Mouse (Mus musculus): ENCODE measurements around the gene Miox. TPM values are rescaled to one million over a fixed set of nuclear protein-coding genes. Genes with fewer than 3 reads are reported as not detected.
A peak's percentile ranks its signal among the peaks of the same experiment; 100 is the strongest.

The Miox gene
- polyA plus RNA-seq, 1 experiment from 2014 or later: not detected

- peaks cover 95% of the 10 kb centered on the region for H3K36me3 ChIP-seq
- 92% methylated on average over 13 of the region's 13 CpGs for WGBS
Measured at GRCm38 (mm10) chr15:89300180-89300579, 34.0 kb upstream of the Miox start.

GRCm38 (mm10) chr15:89300600-89300999 is 33.6 kb upstream of the Miox start:
- 0 out of 2 replicates have a peak, but pooled peaks cover 6% of the 10 kb centered on the region for H3K4me1 ChIP-seq
- peaks cover 95% of the 10 kb centered on the region for H3K36me3 ChIP-seq
- 92% methylated on average over 8 of the region's 8 CpGs for WGBS
- DNase-seq (ENCODE audit: low spot score): no peak
- no peak overlapping the region for H3K4me3 ChIP-seq
- no peaks in the 10 kb centered on the region for H3K9me3 ChIP-seq
- H3K27ac ChIP-seq: no peak overlapping the region
- no peaks in the 10 kb centered on the region for H3K27me3 ChIP-seq (ENCODE audit: insufficient read depth, poor library complexity, severe bottlenecking)

More at GRCm38 (mm10) chr15:89300180-89300579, 34.0 kb upstream of the Miox start:
- Histone ChIP-seq H3K4me1 (0 out of 2 replicates have a peak, but pooled peaks cover 6% of the 10 kb centered on the region), H3K27me3 (ENCODE audit: insufficient read depth, poor library complexity, severe bottlenecking) (no peaks in the 10 kb centered on the region), H3K27ac (no peak overlapping the region), H3K4me3 (no peak overlapping the region), H3K9me3 (no peaks in the 10 kb centered on the region)
- no peak for DNase-seq (ENCODE audit: low spot score)

- no peak for DNase-seq (ENCODE audit: low spot score)
- Histone ChIP-seq H3K4me3 (no peak overlapping the region), H3K27ac (no peak overlapping the region), H3K27me3 (ENCODE audit: insufficient read depth, poor library complexity, severe bottlenecking) (no peaks in the 10 kb centered on the region), H3K36me3 (peaks cover 69% of the 10 kb centered on the region), H3K4me1 (peaks cover 31% of the 10 kb centered on the region), H3K9me3 (no peaks in the 10 kb centered on the region)
- 73% methylated on average over 1 of the region's 1 CpGs for WGBS
Measured at GRCm38 (mm10) chr15:89305966-89306365, 28.2 kb upstream of the Miox start.

- peaks cover 54% of the 10 kb centered on the region for H3K36me3 ChIP-seq
- H3K4me1 ChIP-seq: peaks cover 31% of the 10 kb centered on the region
- DNase-seq (ENCODE audit: low spot score): no peak
- 90% methylated on average over 13 of the region's 13 CpGs for WGBS
- no peak overlapping the region for H3K27ac ChIP-seq
- no peaks in the 10 kb centered on the region for H3K27me3 ChIP-seq (ENCODE audit: insufficient read depth, poor library complexity, severe bottlenecking)
- no peak overlapping the region for H3K4me3 ChIP-seq
- no peaks in the 10 kb centered on the region for H3K9me3 ChIP-seq
Measured at GRCm38 (mm10) chr15:89307461-89307860, 26.7 kb upstream of the Miox start.

GRCm38 (mm10) chr15:89308406-89309139 is 25.6 kb upstream of the Miox start:
- H3K4me3 ChIP-seq: no peak overlapping the region
- H3K27me3 ChIP-seq (ENCODE audit: insufficient read depth, poor library complexity, severe bottlenecking): no peaks in the 10 kb centered on the region
- peaks cover 43% of the 10 kb centered on the region for H3K36me3 ChIP-seq
- 87% methylated on average over 7 of the region's 7 CpGs for WGBS
- DNase-seq (ENCODE audit: low spot score): no peak
- no peak overlapping the region for H3K27ac ChIP-seq
- peaks cover 40% of the 10 kb centered on the region for H3K4me1 ChIP-seq
- H3K9me3 ChIP-seq: no peaks in the 10 kb centered on the region

GRCm38 (mm10) chr15:89309962-89310498 is 24.2 kb upstream of the Miox start:
- no peaks in the 10 kb centered on the region for H3K27me3 ChIP-seq (ENCODE audit: insufficient read depth, poor library complexity, severe bottlenecking)

GRCm38 (mm10) chr15:89313359-89313758 is 20.8 kb upstream of the Miox start:
- no peaks in the 10 kb centered on the region for H3K36me3 ChIP-seq
- peaks cover 45% of the 10 kb centered on the region for H3K4me1 ChIP-seq
- no peaks in the 10 kb centered on the region for H3K27me3 ChIP-seq (ENCODE audit: insufficient read depth, poor library complexity, severe bottlenecking)
- 73% methylated on average over 4 of the region's 4 CpGs for WGBS
- peak overlapping the region; percentile 87; the same call in 1 of the 2 replicates for H3K4me3 ChIP-seq
- no peak overlapping the region for H3K27ac ChIP-seq
- H3K9me3 ChIP-seq: no peaks in the 10 kb centered on the region
- DNase-seq (ENCODE audit: low spot score): no peak

More at GRCm38 (mm10) chr15:89309962-89310498, 24.2 kb upstream of the Miox start:
- Histone ChIP-seq H3K27ac (no peak overlapping the region), H3K4me3 (no peak overlapping the region), H3K36me3 (peaks cover 28% of the 10 kb centered on the region), H3K4me1 (peaks cover 45% of the 10 kb centered on the region), H3K9me3 (no peaks in the 10 kb centered on the region)
- DNase-seq (ENCODE audit: low spot score): no peak
- 74% methylated on average over 6 of the region's 6 CpGs for WGBS

GRCm38 (mm10) chr15:89314107-89314506 is 20.1 kb upstream of the Miox start:
- H3K36me3 ChIP-seq: no peaks in the 10 kb centered on the region
- 25% methylated on average over 3 of the region's 3 CpGs for WGBS
- H3K27ac ChIP-seq: peak overlapping the region; percentile 94
- no peaks in the 10 kb centered on the region for H3K9me3 ChIP-seq
- H3K27me3 ChIP-seq (ENCODE audit: insufficient read depth, poor library complexity, severe bottlenecking): no peaks in the 10 kb centered on the region
- H3K4me3 ChIP-seq: peak overlapping the region; percentile 87
- DNase-seq (ENCODE audit: low spot score): no peak
- peaks cover 40% of the 10 kb centered on the region for H3K4me1 ChIP-seq

GRCm38 (mm10) chr15:89314511-89315189 is 19.5 kb upstream of the Miox start:
- no peaks in the 10 kb centered on the region for H3K9me3 ChIP-seq
- H3K27ac ChIP-seq: peak overlapping the region; percentile 94
- H3K4me1 ChIP-seq: peaks cover 39% of the 10 kb centered on the region
- no peaks in the 10 kb centered on the region for H3K27me3 ChIP-seq (ENCODE audit: insufficient read depth, poor library complexity, severe bottlenecking)
- WGBS: under 1% methylated on average over 58 of the region's 58 CpGs
- DNase-seq (ENCODE audit: low spot score): no peak
- no peaks in the 10 kb centered on the region for H3K36me3 ChIP-seq
- H3K4me3 ChIP-seq: peak overlapping the region; percentile 87

- Histone ChIP-seq H3K27ac (peak within 1 kb of the TSS; percentile 94), H3K4me3 (peak within 1 kb of the TSS; percentile 87), H3K9me3 (no peaks in the 10 kb centered on the region), H3K27me3 (ENCODE audit: insufficient read depth, poor library complexity, severe bottlenecking) (no peaks in the 10 kb centered on the region), H3K4me1 (peaks cover 34% of the 10 kb centered on the region), H3K36me3 (no peaks in the 10 kb centered on the region)
- DNase-seq (ENCODE audit: low spot score): peak; percentile 99
- WGBS: under 1% methylated on average over 37 of the region's 37 CpGs
Measured at GRCm38 (mm10) chr15:89315190-89315731, 18.9 kb upstream of the Miox start, which contains the start of gene Sbf1. TSS of gene Sbf1 (minus strand) at chr15:89315311.

GRCm38 (mm10) chr15:89316146-89316545 is 18.1 kb upstream of the Miox start:
- H3K27me3 ChIP-seq (ENCODE audit: insufficient read depth, poor library complexity, severe bottlenecking): 0 out of 2 replicates have a peak, but pooled peaks cover 1% of the 10 kb centered on the region
- WGBS: 61% methylated on average over 11 of the region's 11 CpGs
- H3K27ac ChIP-seq: no peak overlapping the region
- H3K36me3 ChIP-seq: no peaks in the 10 kb centered on the region
- peaks cover 26% of the 10 kb centered on the region for H3K4me1 ChIP-seq
- DNase-seq (ENCODE audit: low spot score): no peak
- no peaks in the 10 kb centered on the region for H3K9me3 ChIP-seq
- peak overlapping the region; percentile 87; the same call in 1 of the 2 replicates for H3K4me3 ChIP-seq

GRCm38 (mm10) chr15:89321264-89321663 is 12.9 kb upstream of the Miox start:
- no peak for DNase-seq (ENCODE audit: low spot score)
- Histone ChIP-seq H3K9me3 (no peaks in the 10 kb centered on the region), H3K4me3 (no peak overlapping the region), H3K27me3 (ENCODE audit: insufficient read depth, poor library complexity, severe bottlenecking) (peaks cover 29% of the 10 kb centered on the region; the same call in 1 of the 2 replicates), H3K27ac (no peak overlapping the region), H3K4me1 (peaks cover 11% of the 10 kb centered on the region), H3K36me3 (no peaks in the 10 kb centered on the region)
- 77% methylated on average over 8 of the region's 8 CpGs for WGBS
